Mouse (Mus musculus): ENCODE data around the gene Nprl3. TPM values are rescaled to one million over a fixed set of nuclear protein-coding genes. Genes with fewer than 3 reads are reported as not detected.
"Not testable (repeated sequence)": the region's sequence is repeated elsewhere in the genome, so short reads cannot be mapped to it uniquely, and the experiment has no call there.

Gene Nprl3
- polyA plus RNA-seq, 1 experiment from 2014 or later = 50.2 TPM

DNA sequence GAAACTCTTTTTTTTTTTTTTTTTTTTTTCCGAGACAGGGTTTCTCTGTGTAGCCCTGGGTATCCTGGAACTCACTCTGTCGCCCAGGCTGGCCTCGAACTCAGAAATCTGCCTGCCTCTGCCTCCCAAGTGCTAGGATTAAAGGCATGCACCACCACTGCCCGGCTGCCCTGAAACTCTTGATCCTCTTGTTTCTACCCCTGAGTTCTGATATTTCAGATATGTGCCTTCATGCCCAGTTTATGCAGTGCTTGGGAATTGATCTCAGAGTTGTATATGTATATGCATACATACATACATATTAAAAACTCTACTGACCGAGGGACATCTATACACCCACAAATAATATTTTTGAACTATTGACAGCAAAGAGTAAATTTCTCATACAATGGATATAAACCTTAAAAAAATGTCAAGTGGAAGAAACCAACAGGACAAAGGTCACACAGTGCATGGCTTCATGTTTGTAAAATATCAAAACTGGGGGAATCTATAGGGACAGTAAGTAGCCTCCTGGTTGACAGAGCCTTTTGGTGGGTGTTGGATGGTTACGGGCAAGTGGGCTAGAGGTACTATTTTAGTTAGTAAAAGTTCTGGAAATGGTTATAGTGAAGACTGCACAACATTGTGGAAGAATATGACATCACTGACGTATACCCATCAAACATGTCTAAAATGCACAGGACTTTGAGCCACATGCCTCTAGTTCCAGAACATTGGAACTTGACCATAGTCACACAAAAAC, 17.7 kb upstream of the Nprl3 start:
- Histone ChIP-seq H3K27ac (ENCODE audit: low read length) (no peak overlapping the region), H3K9ac (replicated peaks; ENCODE audit: low read length) (no peak overlapping the region), H3K4me3 (ENCODE audit: low read length) (no peak overlapping the region), H3K4me2 (replicated peaks; ENCODE audit: low read depth, low read length) (no peak overlapping the region), H3K4me1 (ENCODE audit: insufficient read depth, low read length) (no peaks in the 10 kb centered on the region), H3K36me3 (ENCODE audit: insufficient read depth, low read length) (no peaks in the 10 kb centered on the region), H3K27me3 (ENCODE audit: insufficient read depth, low read length) (peaks cover 13% of the 10 kb centered on the region), H3K9me3 (ENCODE audit: low read length) (no peaks in the 10 kb centered on the region)
- no peak for ATAC-seq (ENCODE audit: low FRiP score, low TSS enrichment)
- WGBS = 85% methylated on average over 6 of the region's 7 CpGs

GRCm38 (mm10) chr11:32284582-32284981, 17.1 kb upstream of the Nprl3 start:
- not testable (repeated sequence) for H3K4me1 ChIP-seq (ENCODE audit: insufficient read depth, low read length); H3K9ac ChIP-seq (replicated peaks; ENCODE audit: low read length); H3K36me3 ChIP-seq (ENCODE audit: insufficient read depth, low read length); H3K4me2 ChIP-seq (replicated peaks; ENCODE audit: low read depth, low read length); H3K9me3 ChIP-seq (ENCODE audit: low read length); H3K4me3 ChIP-seq (ENCODE audit: low read length); H3K27ac ChIP-seq (ENCODE audit: low read length); ATAC-seq (ENCODE audit: low FRiP score, low TSS enrichment)
- H3K27me3 ChIP-seq (ENCODE audit: insufficient read depth, low read length) = peaks cover 13% of the 10 kb centered on the region
- WGBS = 62% methylated on average over 2 of the region's 2 CpGs

DNA sequence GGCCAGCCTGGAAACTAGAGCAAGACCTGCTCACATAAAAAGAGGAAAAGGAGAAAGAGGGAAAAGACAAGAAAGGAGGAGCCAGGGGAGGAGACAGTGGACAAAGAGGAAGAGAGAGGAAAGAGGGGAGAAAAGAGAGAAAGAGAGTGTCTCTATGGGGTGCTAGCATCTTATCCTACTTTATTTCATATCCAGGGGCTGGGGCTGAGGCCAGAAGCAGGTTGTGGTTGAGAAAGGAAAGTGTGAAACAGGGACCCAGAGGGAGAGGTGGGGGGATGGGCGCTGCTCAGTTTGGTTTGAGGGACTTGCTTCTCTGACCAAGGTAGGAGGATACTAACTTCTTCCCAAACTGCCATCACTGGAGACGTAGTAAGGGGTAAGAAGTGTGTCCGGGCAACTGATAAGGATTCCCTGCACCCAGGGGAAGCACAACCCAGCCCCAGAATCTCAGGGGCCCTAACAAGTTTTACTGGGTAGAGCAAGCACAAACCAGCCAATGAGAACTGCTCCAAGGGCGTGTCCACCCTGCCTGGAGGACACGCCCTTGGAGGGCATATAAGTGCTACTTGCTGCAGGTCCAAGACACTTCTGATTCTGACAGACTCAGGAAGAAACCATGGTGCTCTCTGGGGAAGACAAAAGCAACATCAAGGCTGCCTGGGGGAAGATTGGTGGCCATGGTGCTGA, 15.7 kb upstream of the Nprl3 start, which contains the start of gene Hba-a1:
Hba-a1 (plus strand) TSS at position 421 of the 687 bp plus-strand sequence.
- WGBS = 43% methylated on average over 1 of the region's 5 CpGs
- H3K9me3 ChIP-seq (ENCODE audit: low read length); H3K4me3 ChIP-seq (ENCODE audit: low read length); ATAC-seq (ENCODE audit: low FRiP score, low TSS enrichment); H3K4me1 ChIP-seq (ENCODE audit: insufficient read depth, low read length); H3K27me3 ChIP-seq (ENCODE audit: insufficient read depth, low read length); H3K4me2 ChIP-seq (replicated peaks; ENCODE audit: low read depth, low read length); H3K9ac ChIP-seq (replicated peaks; ENCODE audit: low read length); H3K27ac ChIP-seq (ENCODE audit: low read length); H3K36me3 ChIP-seq (ENCODE audit: insufficient read depth, low read length): not testable (repeated sequence)

DNA sequence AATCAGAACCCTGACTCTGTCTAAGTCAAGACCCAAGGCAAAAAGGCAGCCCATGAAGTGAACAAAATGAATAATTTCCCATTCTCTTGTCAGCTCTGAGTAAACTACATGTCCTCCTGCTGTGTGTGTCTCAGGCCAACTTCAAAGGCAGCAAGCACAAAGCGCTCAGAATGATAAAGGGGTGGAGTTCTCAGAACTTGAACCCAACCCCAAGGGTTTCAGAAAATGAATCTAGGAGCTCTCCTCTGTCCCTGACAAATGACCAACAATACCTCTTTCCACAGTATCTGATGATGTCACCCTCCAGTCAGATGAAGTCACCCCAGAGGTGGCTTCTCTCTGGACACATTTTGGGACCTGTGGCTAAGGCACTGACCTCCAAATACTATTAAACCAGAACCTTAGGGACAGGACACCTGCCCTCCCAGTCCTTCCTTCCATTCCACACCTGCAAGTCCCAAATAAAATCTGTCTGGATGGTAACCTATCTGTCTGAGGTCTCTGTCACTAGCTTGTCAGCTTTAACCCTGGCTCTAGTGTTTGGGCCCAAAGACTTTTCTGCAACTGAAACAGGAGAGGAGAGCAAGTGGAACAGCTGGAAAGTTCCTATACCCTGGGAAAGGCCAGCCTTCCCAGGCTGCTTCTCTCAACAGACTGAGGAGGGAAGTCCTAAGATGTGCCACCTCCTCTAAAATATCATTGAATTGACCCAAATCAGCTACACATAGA, 14.1 kb upstream of the Nprl3 start:
- 75% methylated on average over 1 of the region's 1 CpGs for WGBS

GRCm38 (mm10) chr11:32280646-32281045, 13.1 kb upstream of the Nprl3 start:
- Histone ChIP-seq H3K4me1 (ENCODE audit: insufficient read depth, low read length) (no peaks in the 10 kb centered on the region), H3K9ac (replicated peaks; ENCODE audit: low read length) (no peak overlapping the region), H3K4me2 (replicated peaks; ENCODE audit: low read depth, low read length) (no peak overlapping the region), H3K36me3 (ENCODE audit: insufficient read depth, low read length) (no peaks in the 10 kb centered on the region), H3K4me3 (ENCODE audit: low read length) (no peak overlapping the region), H3K27me3 (ENCODE audit: insufficient read depth, low read length) (peaks cover 6% of the 10 kb centered on the region; the same call in 1 of the 2 replicates), H3K9me3 (ENCODE audit: low read length) (no peaks in the 10 kb centered on the region), H3K27ac (ENCODE audit: low read length) (no peak overlapping the region)
- ATAC-seq (ENCODE audit: low FRiP score, low TSS enrichment) = no peak
- WGBS = 38% methylated on average over 2 of the region's 2 CpGs

More for the DNA sequence above, 14.1 kb upstream of the Nprl3 start:
- no peaks in the 10 kb centered on the region for H3K4me1 ChIP-seq (ENCODE audit: insufficient read depth, low read length)
- H3K36me3 ChIP-seq (ENCODE audit: insufficient read depth, low read length) = no peaks in the 10 kb centered on the region
- no peaks in the 10 kb centered on the region for H3K9me3 ChIP-seq (ENCODE audit: low read length)
- no peak overlapping the region for H3K27ac ChIP-seq (ENCODE audit: low read length)
- H3K9ac ChIP-seq (replicated peaks; ENCODE audit: low read length) = no peak overlapping the region
- H3K4me3 ChIP-seq (ENCODE audit: low read length) = no peak overlapping the region
- no peak for ATAC-seq (ENCODE audit: low FRiP score, low TSS enrichment)
- no peak overlapping the region for H3K4me2 ChIP-seq (replicated peaks; ENCODE audit: low read depth, low read length)
- peaks cover 6% of the 10 kb centered on the region; the same call in 1 of the 2 replicates for H3K27me3 ChIP-seq (ENCODE audit: insufficient read depth, low read length)

DNA sequence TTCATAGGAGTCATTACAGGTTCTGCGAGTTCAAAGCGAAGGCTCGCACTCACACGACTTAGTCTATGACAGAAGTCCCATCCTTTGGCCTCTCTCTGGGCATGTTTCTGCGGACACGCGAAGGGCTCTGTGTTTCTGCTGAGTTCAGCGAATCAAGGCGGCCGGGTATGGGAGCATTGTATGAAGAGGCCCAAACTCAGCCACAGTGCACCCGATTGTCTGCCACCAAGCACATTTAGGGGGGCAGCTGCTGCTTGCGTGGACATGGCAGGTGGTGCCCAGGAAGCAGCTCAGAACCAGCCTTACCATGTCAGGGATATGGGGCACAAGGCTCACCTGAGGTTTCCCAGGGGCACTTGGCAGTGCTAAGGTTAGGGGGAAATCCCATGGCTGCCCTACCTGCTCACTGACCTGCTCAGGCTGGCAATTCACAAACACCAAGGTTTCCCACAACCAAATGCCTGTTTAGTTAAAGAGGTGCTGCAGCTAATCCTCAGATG, 11.0 kb upstream of the Nprl3 start:
- no peaks in the 10 kb centered on the region for H3K36me3 ChIP-seq (ENCODE audit: insufficient read depth, low read length)
- H3K4me2 ChIP-seq (replicated peaks; ENCODE audit: low read depth, low read length) = no peak overlapping the region
- H3K4me1 ChIP-seq (ENCODE audit: insufficient read depth, low read length) = no peaks in the 10 kb centered on the region
- H3K27me3 ChIP-seq (ENCODE audit: insufficient read depth, low read length) = peaks cover 6% of the 10 kb centered on the region; the same call in 1 of the 2 replicates
- H3K27ac ChIP-seq (ENCODE audit: low read length) = no peak overlapping the region
- no peak overlapping the region for H3K4me3 ChIP-seq (ENCODE audit: low read length)
- no peak overlapping the region for H3K9ac ChIP-seq (replicated peaks; ENCODE audit: low read length)
- no peak for ATAC-seq (ENCODE audit: low FRiP score, low TSS enrichment)
- H3K9me3 ChIP-seq (ENCODE audit: low read length) = no peaks in the 10 kb centered on the region
- 79% methylated on average over 12 of the region's 12 CpGs for WGBS

DNA sequence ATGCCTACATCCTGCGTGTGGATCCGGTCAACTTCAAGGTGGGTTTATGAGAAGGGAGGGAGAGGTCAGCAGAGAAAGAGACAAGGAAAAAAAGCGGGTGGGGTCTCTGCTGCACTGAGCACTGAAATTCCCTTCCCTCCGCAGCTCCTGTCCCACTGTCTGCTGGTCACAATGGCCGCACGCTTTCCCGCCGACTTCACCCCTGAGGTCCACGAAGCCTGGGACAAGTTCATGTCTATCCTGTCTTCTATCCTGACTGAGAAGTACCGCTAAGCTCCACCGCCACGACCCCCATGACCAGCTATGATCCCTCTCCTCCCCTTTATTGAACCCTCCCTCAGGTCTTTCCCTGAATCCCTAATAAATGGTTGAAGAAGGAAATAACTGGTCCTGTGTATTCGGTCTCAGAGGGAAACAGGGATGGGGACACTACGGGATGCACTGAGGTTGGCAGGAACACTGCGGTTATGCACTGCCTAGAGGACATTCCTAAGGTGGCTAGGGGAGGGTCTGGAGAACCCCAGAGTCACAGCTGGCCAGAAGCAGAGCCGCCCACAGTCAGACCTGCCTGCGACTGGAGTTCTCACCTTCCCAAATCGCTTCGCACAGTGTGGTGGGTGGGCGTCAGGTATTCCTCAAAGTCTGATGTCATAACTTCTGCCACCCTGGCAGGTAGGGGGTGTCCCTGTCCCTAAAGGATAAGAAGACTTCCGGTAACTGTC, 10.4 kb upstream of the Nprl3 start:
- Histone ChIP-seq H3K9me3 (ENCODE audit: low read length) (no peaks in the 10 kb centered on the region), H3K36me3 (ENCODE audit: insufficient read depth, low read length) (no peaks in the 10 kb centered on the region), H3K27me3 (ENCODE audit: insufficient read depth, low read length) (peaks cover 6% of the 10 kb centered on the region; the same call in 1 of the 2 replicates), H3K4me2 (replicated peaks; ENCODE audit: low read depth, low read length) (no peak overlapping the region), H3K4me3 (ENCODE audit: low read length) (no peak overlapping the region), H3K27ac (ENCODE audit: low read length) (no peak overlapping the region), H3K4me1 (ENCODE audit: insufficient read depth, low read length) (no peaks in the 10 kb centered on the region), H3K9ac (replicated peaks; ENCODE audit: low read length) (no peak overlapping the region)
- ATAC-seq (ENCODE audit: low FRiP score, low TSS enrichment) = no peak
- 74% methylated on average over 21 of the region's 21 CpGs for WGBS

DNA sequence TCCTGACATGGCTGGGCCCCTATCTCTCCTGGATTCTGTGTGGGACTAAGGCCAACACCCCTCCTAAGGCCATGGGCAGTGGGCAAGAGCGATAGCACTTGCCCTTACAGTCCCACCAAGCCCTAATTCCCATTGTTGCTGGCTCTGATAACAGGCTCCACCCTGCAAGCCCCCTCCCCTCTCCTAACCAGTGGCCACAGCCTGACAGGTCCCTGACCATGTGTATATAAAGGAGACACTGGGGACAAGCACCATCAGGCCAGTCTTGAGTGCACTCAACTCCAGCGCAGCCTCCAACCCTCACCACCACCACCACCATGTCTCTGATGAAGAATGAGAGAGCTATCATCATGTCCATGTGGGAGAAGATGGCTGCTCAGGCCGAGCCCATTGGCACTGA, 8.8 kb upstream of the Nprl3 start, which contains the start of gene Hba-x:
Hba-x (plus strand) TSS at position 54 of the 400 bp plus-strand sequence.
- peaks cover 4% of the 10 kb centered on the region; the same call in 1 of the 2 replicates for H3K27me3 ChIP-seq (ENCODE audit: insufficient read depth, low read length)
- no peak within 1 kb of the TSS for H3K27ac ChIP-seq (ENCODE audit: low read length)
- no peaks in the 10 kb centered on the region for H3K9me3 ChIP-seq (ENCODE audit: low read length)
- no peak within 1 kb of the TSS for H3K9ac ChIP-seq (replicated peaks; ENCODE audit: low read length)
- H3K4me3 ChIP-seq (ENCODE audit: low read length) = no peak within 1 kb of the TSS
- 77% methylated on average over 3 of the region's 3 CpGs for WGBS
- H3K4me2 ChIP-seq (replicated peaks; ENCODE audit: low read depth, low read length) = no peak within 1 kb of the TSS
- H3K36me3 ChIP-seq (ENCODE audit: insufficient read depth, low read length) = no peaks in the 10 kb centered on the region
- no peaks in the 10 kb centered on the region for H3K4me1 ChIP-seq (ENCODE audit: insufficient read depth, low read length)
- no peak for ATAC-seq (ENCODE audit: low FRiP score, low TSS enrichment)

GRCm38 (mm10) chr11:32271178-32271577, 3.7 kb upstream of the Nprl3 start:
- Histone ChIP-seq H3K9ac (replicated peaks; ENCODE audit: low read length) (no peak overlapping the region), H3K36me3 (ENCODE audit: insufficient read depth, low read length) (no peaks in the 10 kb centered on the region), H3K4me3 (ENCODE audit: low read length) (no peak overlapping the region), H3K4me1 (ENCODE audit: insufficient read depth, low read length) (peaks cover 9% of the 10 kb centered on the region), H3K9me3 (ENCODE audit: low read length) (no peaks in the 10 kb centered on the region), H3K27ac (ENCODE audit: low read length) (no peak overlapping the region), H3K4me2 (replicated peaks; ENCODE audit: low read depth, low read length) (no peak overlapping the region), H3K27me3 (ENCODE audit: insufficient read depth, low read length) (peaks cover 3% of the 10 kb centered on the region; the same call in 1 of the 2 replicates)
- no peak for ATAC-seq (ENCODE audit: low FRiP score, low TSS enrichment)
- 51% methylated on average over 4 of the region's 4 CpGs for WGBS
